Mouse (Mus musculus) heart, postnatal 0 days (tissue): ENCODE measurements around the gene Ciz1.

Source experiments
- CTCF ChIP-seq: IDR thresholded peaks from 2 replicates; pipeline ENCODE4 v1.5.1; 2016; ENCODE audit warnings: antibody characterized with exemption, control low read depth, low read depth
- EP300 ChIP-seq: IDR thresholded peaks from 2 replicates; pipeline ENCODE4 v1.6.1; 2016; ENCODE audit warnings: antibody characterized with exemption, low read depth

DNA sequence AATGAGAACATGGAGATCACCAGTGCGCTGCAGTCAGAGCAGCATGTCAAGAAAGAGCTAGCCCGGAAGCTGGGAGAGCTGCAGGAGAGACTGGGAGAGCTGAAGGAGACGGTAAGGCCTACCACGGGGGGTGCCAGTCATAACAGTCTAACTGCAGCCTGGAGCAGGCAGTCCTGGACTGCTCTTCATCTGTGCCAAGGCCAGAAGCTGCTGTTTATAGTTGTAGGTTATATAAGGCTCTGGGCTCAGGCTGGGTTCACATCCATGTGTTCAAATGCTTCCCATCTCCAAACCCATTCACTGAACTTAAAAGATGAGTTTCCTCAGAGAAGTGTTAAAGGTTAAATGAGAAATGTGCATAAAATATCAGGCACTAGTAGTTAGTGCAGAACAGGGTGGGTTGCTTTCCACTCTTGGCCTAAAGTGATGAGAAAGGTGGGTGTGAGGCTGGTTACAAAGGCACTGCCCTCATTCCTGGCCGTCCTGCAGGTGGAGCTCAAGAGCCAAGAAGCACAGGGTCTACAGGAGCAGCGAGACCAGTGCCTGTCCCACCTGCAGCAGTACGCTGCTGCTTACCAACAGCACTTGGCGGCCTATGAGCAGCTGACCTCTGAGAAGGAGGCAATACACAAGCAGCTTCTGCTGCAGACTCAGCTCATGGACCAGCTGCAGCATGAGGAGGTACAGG, 47.8 kb upstream of the Ciz1 start:
- TF ChIP-seq CTCF (peak; percentile 62), EP300 (no peak)
